Mouse (Mus musculus): ENCODE measurements around the gene Clic4.

Gene Clic4

GRCm38 (mm10) chr4:135266987-135267386, 5.6 kb downstream of the Clic4 start:
- DNase-seq (ENCODE audit: inconsistent age in 2 of 2, low spot score in 1 of 2) = peak; percentile 52 to 71

GRCm38 (mm10) chr4:135260434-135260833, 12.2 kb downstream of the Clic4 start:
- no peak for DNase-seq (ENCODE audit: inconsistent age in 2 of 2, low spot score in 1 of 2)

- DNase-seq (ENCODE audit: inconsistent age in 2 of 2, low spot score in 1 of 2) = no peak
Observed at GRCm38 (mm10) chr4:135258521-135258920, 14.1 kb downstream of the Clic4 start.

GRCm38 (mm10) chr4:135257881-135258476, 14.6 kb downstream of the Clic4 start:
- DNase-seq (ENCODE audit: inconsistent age in 2 of 2, low spot score in 1 of 2) = no peak

- no peak for DNase-seq (ENCODE audit: inconsistent age in 2 of 2, low spot score in 1 of 2)
Observed at GRCm38 (mm10) chr4:135256536-135257450, 15.8 kb downstream of the Clic4 start.

GRCm38 (mm10) chr4:135254770-135255169, 17.8 kb downstream of the Clic4 start:
- DNase-seq (ENCODE audit: inconsistent age in 2 of 2, low spot score in 1 of 2) = peak in 1 of 2 experiments; percentile 60

- DNase-seq (ENCODE audit: inconsistent age in 2 of 2, low spot score in 1 of 2) = no peak
Observed at GRCm38 (mm10) chr4:135254321-135254720, 18.3 kb downstream of the Clic4 start.

GRCm38 (mm10) chr4:135253239-135254039, 19.2 kb downstream of the Clic4 start:
- no peak for DNase-seq (ENCODE audit: inconsistent age in 2 of 2, low spot score in 1 of 2)

- DNase-seq (ENCODE audit: inconsistent age in 2 of 2, low spot score in 1 of 2) = no peak
Observed at GRCm38 (mm10) chr4:135251801-135252200, 20.8 kb downstream of the Clic4 start.

GRCm38 (mm10) chr4:135248250-135249018, 24.2 kb downstream of the Clic4 start:
- DNase-seq (ENCODE audit: inconsistent age in 2 of 2, low spot score in 1 of 2) = no peak

GRCm38 (mm10) chr4:135246866-135247756, 25.5 kb downstream of the Clic4 start:
- DNase-seq (ENCODE audit: inconsistent age in 2 of 2, low spot score in 1 of 2) = no peak

- no peak for DNase-seq (ENCODE audit: inconsistent age in 2 of 2, low spot score in 1 of 2)
Observed at GRCm38 (mm10) chr4:135246444-135246843, 26.2 kb downstream of the Clic4 start.

GRCm38 (mm10) chr4:135245841-135246240, 26.8 kb downstream of the Clic4 start:
- DNase-seq (ENCODE audit: inconsistent age in 2 of 2, low spot score in 1 of 2) = no peak

GRCm38 (mm10) chr4:135244335-135244734, 28.3 kb downstream of the Clic4 start:
- peak in 1 of 2 experiments; percentile 70 for DNase-seq (ENCODE audit: inconsistent age in 2 of 2, low spot score in 1 of 2)

- no peak for DNase-seq (ENCODE audit: inconsistent age in 2 of 2, low spot score in 1 of 2)
Observed at GRCm38 (mm10) chr4:135242913-135243541, 29.6 kb downstream of the Clic4 start.

- no peak for DNase-seq (ENCODE audit: inconsistent age in 2 of 2, low spot score in 1 of 2)
Observed at GRCm38 (mm10) chr4:135242383-135242782, 30.2 kb downstream of the Clic4 start.

GRCm38 (mm10) chr4:135241669-135242068, 30.9 kb downstream of the Clic4 start:
- no peak for DNase-seq (ENCODE audit: inconsistent age in 2 of 2, low spot score in 1 of 2)

GRCm38 (mm10) chr4:135241106-135241505, 31.5 kb downstream of the Clic4 start:
- DNase-seq (ENCODE audit: inconsistent age in 2 of 2, low spot score in 1 of 2) = no peak

GRCm38 (mm10) chr4:135240329-135240728, 32.3 kb downstream of the Clic4 start:
- no peak for DNase-seq (ENCODE audit: inconsistent age in 2 of 2, low spot score in 1 of 2)
